10 mouse cellular contexts compared by ENCODE assay signal in genomic region chr1:155740622-155741377, GRCm38 (mm10). TPM values are rescaled to one million over a fixed set of nuclear protein-coding genes. Genes with fewer than 3 reads are reported as not detected.
DNase-seq lines count a peak whose midpoint lies in the region; ATAC-seq and TF ChIP-seq lines count a peak whose summit lies in the region.
"Had no signal": no experiment of that assay in that cellular context is flagged by ENCODE, and none has a peak within 500 bp of the region (broad histone marks: within the 10 kb centered on the region; RNA-seq: fewer than 3 reads in every experiment).

No protein-coding gene starts in this region.

- peak; percentile 8; the same call in 1 of the 2 replicates for ATAC-seq in forebrain, postnatal 0 days
- ATAC-seq in kidney, embryonic 15.5 days (replicated peaks; ENCODE audit: low FRiP score) = 0 out of 2 replicates have a peak, but pooled peaks have one; percentile 13
- ATAC-seq in midbrain, embryonic 11.5 days (ENCODE audit: low FRiP score) = no peak

- no peaks in the 10 kb centered on the region for H3K9me3 ChIP-seq in forebrain, postnatal 0 days (ENCODE audit: low read length)
- H3K9me3 ChIP-seq in kidney, embryonic 15.5 days (replicated peaks) = no peaks in the 10 kb centered on the region
- no peaks in the 10 kb centered on the region for H3K9me3 ChIP-seq in midbrain, embryonic 11.5 days (ENCODE audit: control insufficient read depth, low read length)

- no peaks in the 10 kb centered on the region for H3K4me1 ChIP-seq in heart, adult 2 months (ENCODE audit: control insufficient read depth, insufficient read depth, low read length)
- H3K4me1 ChIP-seq in forebrain, postnatal 0 days (ENCODE audit: insufficient read depth) = 0 out of 2 replicates have a peak, but pooled peaks cover 4% of the 10 kb centered on the region
- H3K4me1 ChIP-seq in kidney, embryonic 15.5 days = peaks cover 45% of the 10 kb centered on the region
- H3K4me1 ChIP-seq in midbrain, embryonic 11.5 days (ENCODE audit: control insufficient read depth, insufficient read depth, low read length) = peaks cover 18% of the 10 kb centered on the region

- H3K4me2 ChIP-seq in forebrain, postnatal 0 days (ENCODE audit: low read depth) = peak overlapping the region; percentile 93
- H3K4me2 ChIP-seq in kidney, embryonic 15.5 days = peak overlapping the region; percentile 98
- H3K4me2 ChIP-seq in midbrain, embryonic 11.5 days = peak overlapping the region; percentile 25; the same call in 1 of the 2 replicates

- no peak for TF ChIP-seq POLR2A in heart, adult 2 months (IDR thresholded peaks at IDR 0.05; ENCODE audit: insufficient read depth, low read depth, low read length)

- H3K79me2 ChIP-seq in heart, adult 2 months (replicated peaks; ENCODE audit: control insufficient read depth, insufficient read depth, low read length) = no peaks in the 10 kb centered on the region

- H3K9ac ChIP-seq in heart, adult 2 months (ENCODE audit: low read depth, low read length) = no peak overlapping the region
- H3K9ac ChIP-seq in forebrain, postnatal 0 days = no peak overlapping the region
- H3K9ac ChIP-seq in kidney, embryonic 15.5 days = no peak overlapping the region
- H3K9ac ChIP-seq in midbrain, embryonic 11.5 days (ENCODE audit: low read length) = no peak overlapping the region

- TF ChIP-seq EP300 in heart, adult 2 months (IDR thresholded peaks at IDR 0.05; ENCODE audit: insufficient read depth, low read depth, low read length) = no peak

- H3K36me3 ChIP-seq in heart, adult 2 months (ENCODE audit: control insufficient read depth, insufficient read depth, low read length) = no peaks in the 10 kb centered on the region
- H3K36me3 ChIP-seq in forebrain, postnatal 0 days (ENCODE audit: insufficient read depth) = no peaks in the 10 kb centered on the region
- H3K36me3 ChIP-seq in kidney, embryonic 15.5 days = no peaks in the 10 kb centered on the region
- H3K36me3 ChIP-seq in midbrain, embryonic 11.5 days (ENCODE audit: control insufficient read depth, insufficient read depth, low read length) = no peaks in the 10 kb centered on the region

- peak; percentile 26 to 38 for DNase-seq in heart, adult 2 months
- DNase-seq in heart, postnatal 25 days (ENCODE audit: low spot score) = no peak
- peak; percentile 71 for DNase-seq in R1 (ENCODE audit: low read depth, low spot score)
- peak; percentile 56 for DNase-seq in forebrain, postnatal 0 days
- peak; percentile 96 for DNase-seq in midbrain, embryonic 11.5 days (ENCODE audit: low spot score, missing footprints)
- DNase-seq in layer of hippocampus, adult 9-11 months = no peak
- DNase-seq in cerebellum, adult 9-11 months = no peak

- intact Hi-C loops in heart, adult 2 months (cut with DNase I) = no loop called here
- intact Hi-C loops in heart, postnatal 25 days (cut with DNase I) = no loop called here

- WGBS in heart, adult 2 months = 1% methylated on average over 44 of the region's 44 CpGs
- WGBS in forebrain, postnatal 0 days = 2% methylated on average over 44 of the region's 44 CpGs
- under 1% methylated on average over 44 of the region's 44 CpGs for WGBS in kidney, embryonic 15.5 days
- WGBS in midbrain, embryonic 11.5 days = under 1% methylated on average over 44 of the region's 44 CpGs

- H3K4me3 ChIP-seq in heart, adult 2 months = peak overlapping the region; percentile 46; the same call in 1 of the 2 replicates
- H3K4me3 ChIP-seq in forebrain, postnatal 0 days (ENCODE audit: low read depth, low read length) = peak overlapping the region; percentile 44; the same call in 1 of the 2 replicates
- peak overlapping the region; percentile 55 for H3K4me3 ChIP-seq in kidney, embryonic 15.5 days (replicated peaks)
- peak overlapping the region; percentile 39 for H3K4me3 ChIP-seq in midbrain, embryonic 11.5 days (ENCODE audit: low read depth, low read length)

- no peak overlapping the region for H3K27ac ChIP-seq in heart, adult 2 months
- H3K27ac ChIP-seq in forebrain, postnatal 0 days (ENCODE audit: low read depth, low read length) = no peak overlapping the region
- no peak overlapping the region for H3K27ac ChIP-seq in kidney, embryonic 15.5 days
- no peak overlapping the region for H3K27ac ChIP-seq in midbrain, embryonic 11.5 days (ENCODE audit: low read depth, low read length)

- H3K27me3 ChIP-seq in heart, adult 2 months (ENCODE audit: control insufficient read depth, insufficient read depth, low read length) = peaks cover 41% of the 10 kb centered on the region
- H3K27me3 ChIP-seq in forebrain, postnatal 0 days (ENCODE audit: insufficient read depth, low read length) = peaks cover 52% of the 10 kb centered on the region
- H3K27me3 ChIP-seq in kidney, embryonic 15.5 days = peaks cover 92% of the 10 kb centered on the region
- H3K27me3 ChIP-seq in midbrain, embryonic 11.5 days (ENCODE audit: control insufficient read depth, insufficient read depth, low read length) = peaks cover 93% of the 10 kb centered on the region

- no peak for TF ChIP-seq CTCF in heart, adult 2 months (IDR thresholded peaks at IDR 0.05)
- TF ChIP-seq CTCF in forebrain, postnatal 0 days (IDR thresholded peaks at IDR 0.05; ENCODE audit: low read depth) = no peak

RNA-seq across cellular contexts. Expression of gene Lhx4, which starts 10.7 kb away (rescaled TPM):
- total RNA-seq in heart, adult 2 months (2021) = not detected
- polyA plus RNA-seq in heart, adult 2 months (2012; rRNA removed) = not detected in 2 replicates
- total RNA-seq in heart, postnatal 25 days (2021) = not detected
- 0.15 TPM in 1 of 2 replicates, not detected in the other for total RNA-seq in forebrain, postnatal 0 days (2014; rRNA removed)
- polyA plus RNA-seq in forebrain, postnatal 0 days (2015; fragmentation: Nextera tagmentation; extraction: Ambion mirVana) = 0.10 and 0.11 TPM in 2 replicates
- polyA plus RNA-seq in kidney, embryonic 15.5 days (2015; fragmentation: Nextera tagmentation; extraction: Ambion mirVana) = not detected in 2 replicates
- polyA plus RNA-seq in midbrain, embryonic 11.5 days (2014; fragmentation: Nextera tagmentation; extraction: Ambion mirVana) = 1.7 and 2.2 TPM in 2 replicates
- total RNA-seq: heart, postnatal 14 days; MEL had no signal

Comparison
In these comparisons a context has a peak if more than half of its experiments do, and no peak if none do; other contexts are left out.
1. DNase-seq: peak in heart, adult 2 months (2 of 2), R1 (single experiment), forebrain, postnatal 0 days (single experiment) and midbrain, embryonic 11.5 days (single experiment); none in heart, postnatal 25 days (single experiment), layer of hippocampus, adult 9-11 months (single experiment) and cerebellum, adult 9-11 months (single experiment).
2. H3K4me2 ChIP-seq: peak in every context shown above with its lines; median percentile 98 in kidney, embryonic 15.5 days; 93 in forebrain, postnatal 0 days; 25 in midbrain, embryonic 11.5 days.
3. Peak in every context shown above with its lines, with median percentiles within 50 percentile points of each other: H3K4me3 ChIP-seq.